Mouse (Mus musculus): Measurements from ENCODE around the gene Car4. TPM values are rescaled to one million over a fixed set of nuclear protein-coding genes. Genes with fewer than 3 reads are reported as not detected.

The Car4 gene
- total RNA-seq (2021) = 10 to 100 TPM; 81.8 to 83.1 TPM

DNA sequence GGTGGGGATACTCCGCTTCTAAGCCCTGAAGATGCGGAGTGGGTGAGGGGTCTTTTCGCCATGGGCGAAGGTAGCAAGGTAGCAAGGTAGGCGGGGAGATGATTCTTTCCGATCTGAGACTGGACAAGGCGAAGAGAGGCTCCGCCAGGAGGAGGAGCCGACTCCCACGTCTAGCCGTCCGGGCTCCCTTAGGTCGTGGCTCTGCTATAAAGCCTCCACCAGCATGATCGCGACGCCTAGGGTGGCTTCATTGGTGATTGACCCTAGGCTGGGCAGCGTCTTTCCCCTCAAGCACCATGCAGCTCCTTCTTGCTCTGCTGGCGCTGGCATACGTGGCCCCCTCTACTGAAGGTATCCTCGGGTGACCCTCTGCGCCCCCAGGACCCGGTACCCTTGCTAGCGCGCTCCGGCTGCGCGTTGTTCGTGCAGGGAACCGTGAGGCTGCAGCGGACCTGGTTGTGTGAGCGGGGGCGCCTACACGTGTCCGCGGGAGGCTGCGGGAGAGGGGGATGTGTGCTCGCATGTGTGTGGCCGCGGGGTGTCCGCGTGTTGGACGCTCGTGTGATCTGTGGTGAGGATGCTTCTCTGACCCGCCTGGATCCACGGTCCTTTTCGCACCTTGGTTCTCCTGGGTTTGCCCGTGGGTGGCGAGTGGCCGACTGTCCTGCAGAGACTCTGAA is at the start of gene Car4:
Car4 (plus strand) TSS at position 196 of the 680 bp plus-strand sequence.
- peak; percentile 25 to 37 for DNase-seq

DNA sequence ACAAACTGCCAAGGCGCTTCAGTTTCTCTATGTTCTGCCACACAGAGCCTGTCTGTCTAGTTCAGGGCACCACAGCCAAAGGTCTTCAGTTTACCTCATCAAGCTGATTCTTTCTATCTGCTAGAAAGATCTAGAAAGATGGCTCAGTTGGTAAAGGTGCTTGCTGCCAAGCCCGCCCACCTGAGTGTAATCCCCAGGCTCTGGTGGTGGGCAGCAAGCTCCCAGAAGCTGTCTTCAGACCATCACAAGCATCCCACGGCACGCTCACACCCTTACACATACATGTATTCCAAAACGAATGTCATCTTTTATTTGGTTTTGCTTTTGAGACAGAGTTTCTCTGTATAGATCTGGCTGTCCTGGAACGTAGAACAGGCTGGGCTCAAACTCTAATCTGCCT is 49.1 kb upstream of the Car4 start:
- DNase-seq = no peak

DNA sequence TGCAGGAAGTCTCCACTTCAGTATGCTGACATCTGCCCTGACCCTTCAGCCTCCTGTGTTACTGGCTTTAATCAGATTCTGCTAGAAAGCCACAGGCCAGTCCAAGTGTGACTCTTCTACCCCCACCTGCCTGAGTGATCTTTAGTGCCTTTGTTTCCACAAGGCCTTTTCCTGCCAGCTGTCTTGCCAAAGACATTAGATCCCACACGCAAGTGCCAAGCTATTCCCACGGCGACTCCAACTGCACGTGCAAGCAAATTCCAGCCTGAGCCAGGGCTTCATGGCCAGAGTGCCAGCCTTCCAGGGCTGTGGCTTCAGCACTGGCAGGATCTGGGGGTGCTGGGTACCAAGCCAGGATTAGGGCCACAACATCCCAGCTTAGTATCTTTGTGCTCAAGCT is 47.2 kb upstream of the Car4 start:
- no peak for DNase-seq

DNA sequence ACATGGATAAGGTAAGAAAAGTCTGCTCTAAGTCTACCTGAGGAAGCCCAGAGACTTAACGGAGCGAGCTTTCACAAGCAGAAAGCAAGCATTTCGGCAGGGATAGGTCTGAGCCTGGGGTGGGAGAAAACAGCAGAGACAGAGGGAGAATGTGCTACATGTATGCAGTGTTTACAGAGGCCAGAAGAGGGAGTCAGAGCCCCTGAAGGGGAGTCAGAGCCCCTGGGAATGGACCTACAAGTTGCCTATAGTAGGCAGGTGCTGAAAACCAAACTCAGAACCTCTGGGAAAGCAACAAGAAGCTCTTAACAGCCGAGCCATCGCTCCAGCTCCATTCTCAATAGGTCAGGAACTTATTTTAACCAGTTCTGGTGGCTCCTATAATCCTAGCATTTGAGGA is 42.9 kb upstream of the Car4 start:
- DNase-seq = no peak

DNA sequence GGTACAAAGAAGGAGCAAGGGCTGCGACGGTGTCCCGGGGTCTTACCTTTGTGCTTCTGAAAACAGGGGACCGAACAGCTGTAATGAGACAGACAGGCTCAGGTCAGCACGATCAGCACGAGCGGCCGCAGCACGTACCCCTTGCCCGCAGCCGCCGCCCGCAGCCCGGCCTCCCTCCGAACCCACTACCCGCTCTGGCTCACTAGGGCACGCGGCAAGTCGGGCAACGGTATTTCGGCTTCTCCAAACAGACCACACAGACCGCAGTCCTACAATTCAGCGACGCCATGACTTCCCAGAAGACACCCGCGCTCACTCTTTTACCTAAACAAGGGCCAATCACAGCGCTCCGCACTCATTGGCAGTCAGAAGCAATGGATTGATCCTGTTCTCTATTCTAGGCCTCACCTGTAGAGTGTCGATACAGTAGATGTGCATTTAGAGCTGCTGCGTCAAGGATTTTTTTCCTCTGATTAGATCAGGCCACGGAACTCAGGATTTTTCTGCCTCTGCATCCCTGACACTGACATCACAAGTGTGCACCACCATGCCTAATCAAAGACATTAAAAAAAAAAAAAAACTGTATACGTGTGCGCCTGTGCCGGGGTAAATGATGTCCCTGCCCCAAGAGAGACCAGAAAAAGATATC is 41.4 kb upstream of the Car4 start, which contains the start of gene Znhit3:
Znhit3 (minus strand) TSS at position 314 of the 650 bp plus-strand sequence.
- DNase-seq = peak; percentile 80 to 84

DNA sequence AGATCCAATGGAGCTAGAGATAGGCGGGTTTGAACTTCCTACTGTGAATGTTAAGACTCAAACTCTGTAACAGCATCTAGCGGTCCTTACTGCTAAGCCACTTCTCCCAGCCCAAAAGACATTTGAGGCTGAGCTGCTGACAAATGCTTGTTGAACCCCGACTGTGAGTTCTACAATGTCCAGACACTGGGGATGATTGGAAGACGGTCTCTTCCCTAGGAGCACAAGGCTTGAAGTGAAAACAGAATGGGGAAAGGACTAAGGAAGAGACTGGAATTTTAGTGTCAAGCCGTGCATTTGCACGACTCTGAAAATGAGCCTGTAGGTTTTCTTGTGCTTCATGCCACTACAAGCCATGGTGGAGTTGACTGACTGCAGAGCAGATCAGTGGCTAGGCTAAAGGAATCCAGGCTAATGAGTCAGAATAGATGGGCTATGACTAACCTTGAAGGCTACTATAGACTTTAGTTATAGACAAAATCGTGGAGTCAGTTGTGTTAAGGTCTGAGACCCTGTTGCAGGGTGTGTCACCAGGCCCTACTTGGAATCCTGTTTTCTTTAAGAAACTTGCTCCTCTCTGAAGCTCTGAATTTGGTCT is 40.8 kb upstream of the Car4 start:
- no peak for DNase-seq

DNA sequence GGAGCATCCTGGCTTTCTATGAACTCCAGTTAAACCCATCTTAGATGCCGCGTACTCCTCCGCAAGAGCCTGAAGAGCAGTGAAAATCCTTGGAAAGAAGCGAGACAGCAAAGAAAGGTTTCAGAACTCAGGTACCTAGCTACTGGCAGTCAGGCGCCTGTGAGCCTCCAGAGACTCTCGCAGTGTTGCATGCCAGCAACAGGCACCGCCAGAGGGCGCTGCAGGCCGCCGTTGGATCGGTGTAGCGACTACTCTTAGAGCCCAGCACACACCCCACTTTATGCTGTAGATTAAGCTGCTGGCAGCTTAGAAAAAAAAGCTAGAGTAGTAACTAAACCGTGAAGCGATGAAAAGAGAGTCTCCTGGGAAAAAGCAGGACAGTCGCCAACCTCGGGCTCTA is 39.2 kb upstream of the Car4 start:
- peak; percentile 81 to 85 for DNase-seq

DNA sequence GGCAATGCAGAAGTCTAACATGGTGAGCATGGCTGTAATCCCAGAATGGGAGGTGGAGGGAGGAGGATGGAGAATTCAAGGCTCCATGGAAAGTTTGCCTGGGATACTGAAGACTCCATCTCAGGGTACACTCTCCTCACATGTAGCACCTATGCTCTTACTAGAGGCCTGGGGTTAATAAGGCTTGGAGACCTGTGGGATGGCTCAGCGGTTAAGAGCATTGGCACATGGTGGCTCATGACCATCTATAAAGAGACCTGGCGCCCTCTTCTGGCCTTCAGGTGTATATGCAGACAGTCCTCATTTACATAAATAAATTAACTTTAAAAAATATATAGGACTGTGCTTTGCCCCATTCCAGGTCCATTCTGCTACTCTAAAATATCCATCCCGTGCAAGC is 38.3 kb upstream of the Car4 start:
- no peak for DNase-seq

DNA sequence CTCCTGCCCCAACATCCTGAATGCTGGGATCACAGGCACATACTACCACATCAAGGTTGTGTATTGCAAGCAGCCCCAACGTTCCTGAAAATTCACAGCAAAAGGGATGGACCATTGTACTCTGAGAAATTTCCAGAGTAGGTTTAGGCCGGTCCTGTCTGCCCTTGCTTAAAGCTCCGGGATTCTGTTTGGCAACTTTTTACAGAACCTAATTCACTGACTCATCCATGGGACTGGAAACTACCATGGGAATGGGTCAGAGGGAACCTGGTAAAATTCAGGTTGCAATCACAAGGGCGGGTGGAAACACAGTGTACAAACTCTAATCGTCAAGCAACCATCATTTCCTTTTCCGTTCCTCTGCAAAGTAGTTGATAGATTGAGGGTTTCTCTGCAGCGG is 37.6 kb upstream of the Car4 start:
- no peak for DNase-seq

DNA sequence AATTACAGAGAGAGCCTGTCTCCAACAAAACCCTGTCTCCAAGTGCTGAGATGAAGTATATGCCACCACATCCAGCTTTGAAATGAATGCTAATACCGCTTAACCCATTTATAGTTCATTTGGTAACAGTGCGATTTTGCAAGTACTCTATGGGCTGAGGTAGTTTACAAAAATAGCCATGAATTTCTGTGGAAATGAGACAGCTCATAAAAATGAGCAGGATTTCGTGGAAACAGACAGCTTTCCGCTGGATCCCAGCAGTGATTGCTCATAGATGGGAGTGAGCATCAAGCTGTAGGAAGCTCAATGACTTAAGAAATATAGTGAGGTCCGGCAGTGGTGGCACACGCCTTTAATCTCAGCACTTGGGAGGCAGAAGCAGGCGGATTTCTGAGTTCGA is 36.6 kb upstream of the Car4 start:
- no peak for DNase-seq

DNA sequence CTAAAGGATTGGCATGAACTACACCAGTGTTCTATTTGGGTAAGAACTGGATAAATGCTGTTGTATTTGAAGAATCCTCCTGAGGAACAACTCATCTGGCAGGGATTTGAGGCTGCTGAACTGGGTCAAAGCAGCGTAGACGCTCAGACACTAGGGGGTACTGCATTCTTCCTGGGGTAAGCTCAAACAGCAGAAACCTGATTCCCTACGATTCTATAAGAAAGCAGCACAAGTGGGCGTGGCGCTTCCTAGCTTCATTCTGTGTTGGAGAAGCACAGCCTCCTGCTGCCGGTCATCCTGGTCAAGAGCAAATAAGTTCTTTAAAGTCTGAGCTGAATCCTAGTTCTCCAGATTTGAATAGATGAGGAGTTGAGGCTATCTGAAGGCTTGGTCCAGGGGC is 25.3 kb upstream of the Car4 start:
- DNase-seq = no peak

DNA sequence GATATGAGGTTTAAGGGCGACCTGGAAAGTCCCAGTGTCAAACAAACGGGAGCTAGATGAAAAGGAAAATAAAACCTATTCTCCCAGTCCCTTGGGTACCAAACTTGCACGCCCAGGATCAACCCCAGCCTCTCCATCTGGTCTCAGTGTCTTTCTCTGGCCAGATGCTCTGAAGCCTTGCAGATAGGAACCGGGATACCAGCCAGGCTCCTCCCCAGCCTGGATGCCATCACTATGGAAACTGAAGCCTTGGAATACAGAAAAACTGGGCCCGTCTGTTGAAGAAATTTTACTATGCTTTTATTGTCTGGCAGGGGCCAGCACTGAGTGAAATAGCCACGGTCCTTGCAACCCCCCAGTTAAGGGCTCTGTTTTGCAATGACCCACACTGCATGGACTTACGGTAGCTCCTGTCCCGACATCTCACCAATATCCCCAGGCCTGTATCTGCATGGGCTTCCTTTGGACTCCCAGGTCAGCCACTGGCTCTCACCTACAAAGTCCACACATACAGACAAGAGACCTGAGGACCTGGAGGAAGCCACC is 18.0 kb upstream of the Car4 start:
- peak; percentile 70 to 75 for DNase-seq

DNA sequence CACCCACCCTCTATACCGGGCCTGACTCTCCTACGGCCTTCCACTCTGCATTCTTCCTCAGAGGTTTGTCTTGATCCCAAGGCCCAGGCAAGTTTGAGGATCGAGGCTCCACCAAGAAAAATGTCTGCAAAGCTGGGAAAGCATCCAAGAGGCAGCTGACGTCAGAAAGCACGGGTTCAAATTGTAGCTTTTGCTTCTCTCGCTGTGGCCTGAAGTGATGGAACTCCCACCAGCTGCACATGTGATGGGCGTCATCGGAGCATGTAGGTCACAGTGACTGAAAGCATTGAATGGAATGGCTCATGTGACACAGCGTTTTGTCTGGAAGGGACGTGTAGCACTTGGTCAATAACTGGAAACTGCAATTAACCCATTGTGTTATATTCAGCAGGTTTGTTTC is 17.4 kb upstream of the Car4 start:
- no peak for DNase-seq

DNA sequence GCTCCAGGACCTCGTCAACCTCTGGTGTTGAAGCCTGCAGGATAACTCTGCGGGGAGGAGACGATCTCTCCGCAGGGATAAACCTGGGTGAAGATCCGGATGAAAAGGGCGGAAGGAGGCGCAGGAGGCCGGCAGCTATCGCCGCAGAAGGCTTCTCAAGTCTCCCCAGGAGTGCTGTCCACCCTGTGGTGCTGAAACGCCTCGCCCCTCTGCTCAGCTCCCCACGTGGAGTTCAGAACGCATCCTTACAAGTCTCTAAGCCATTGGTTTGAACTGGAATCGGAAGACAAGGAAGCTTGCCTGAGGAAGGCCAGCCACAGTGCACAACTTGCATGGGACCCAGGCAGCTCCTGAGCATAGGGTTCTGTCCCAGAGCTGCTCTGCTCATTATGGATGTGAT is 13.6 kb upstream of the Car4 start:
- no peak for DNase-seq

DNA sequence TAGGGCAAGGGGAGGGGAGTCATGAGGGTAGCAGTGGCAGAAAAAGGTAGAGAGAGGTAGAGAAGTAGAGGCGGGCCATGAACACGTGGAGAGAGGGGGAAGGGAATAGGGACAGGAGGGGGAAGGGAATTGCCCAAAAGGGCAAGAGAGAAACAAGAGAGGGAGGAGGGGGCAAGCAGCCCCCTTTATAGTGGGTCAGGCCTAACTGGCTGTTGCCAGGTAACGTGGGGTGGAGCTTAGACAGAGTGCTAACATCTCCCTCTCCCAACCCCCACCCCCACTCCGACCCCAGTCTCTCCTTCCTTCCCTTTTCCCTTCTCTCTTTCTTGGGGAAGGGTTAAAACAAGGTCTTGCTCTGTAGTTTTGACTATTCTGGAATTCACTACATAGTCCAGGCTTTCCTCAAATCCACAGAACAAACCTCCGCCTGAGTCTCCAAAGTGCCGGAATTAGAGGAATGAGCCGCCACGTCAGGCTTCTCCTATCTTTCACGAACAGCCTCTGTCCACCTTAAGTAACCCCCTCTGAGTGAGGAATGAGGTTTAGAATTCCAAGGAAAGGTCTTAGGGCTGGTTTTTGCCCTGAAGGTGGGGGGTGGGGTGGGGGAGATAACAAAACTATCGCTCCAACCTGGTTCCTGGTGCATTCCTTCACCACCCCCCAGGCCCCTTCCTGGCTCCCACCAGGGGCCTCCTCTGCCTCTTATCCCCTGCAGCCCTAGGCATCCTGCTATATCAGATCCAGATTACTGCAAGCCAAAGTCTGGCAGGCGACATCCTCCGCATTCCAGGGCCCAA is 12.7 kb upstream of the Car4 start:
- no peak for DNase-seq

DNA sequence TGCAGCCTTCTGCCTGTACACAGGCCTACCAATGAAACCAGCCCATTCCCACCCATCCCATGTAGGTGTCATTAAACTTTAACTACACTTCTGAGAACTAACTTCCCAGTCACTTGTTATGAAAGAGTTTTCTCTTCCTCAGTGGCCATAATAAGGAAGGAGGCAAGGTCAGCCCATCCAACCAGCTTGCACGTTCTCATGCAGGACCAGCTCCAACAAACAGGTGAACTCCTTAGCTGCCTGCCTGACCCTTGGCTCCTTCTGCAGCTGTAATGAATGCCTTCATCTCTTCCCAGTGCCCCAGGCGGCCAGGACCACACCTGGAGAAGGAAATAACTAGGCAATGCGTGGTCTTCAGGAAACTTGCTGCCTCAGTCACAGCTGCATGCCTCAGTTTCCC is 11.7 kb upstream of the Car4 start:
- no peak for DNase-seq

DNA sequence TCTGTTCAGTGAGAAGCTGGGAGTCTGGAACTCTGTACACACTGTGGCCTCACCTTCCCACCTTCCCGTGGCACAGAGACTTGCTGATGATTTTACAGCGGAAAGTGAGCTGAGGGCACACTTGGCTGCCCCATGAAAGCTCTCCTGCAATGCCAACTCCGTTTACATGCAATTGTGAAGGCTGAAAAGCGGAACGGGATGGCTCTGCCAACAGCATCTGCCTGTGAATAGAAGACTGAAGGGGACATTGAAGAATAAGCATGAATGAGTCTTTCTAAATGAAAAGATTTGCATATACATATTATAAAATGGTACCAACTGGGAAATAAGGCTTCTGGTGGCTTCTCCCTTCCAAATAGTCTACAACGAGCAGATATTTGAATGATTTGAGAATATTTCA is 10.4 kb upstream of the Car4 start:
- DNase-seq = no peak

DNA sequence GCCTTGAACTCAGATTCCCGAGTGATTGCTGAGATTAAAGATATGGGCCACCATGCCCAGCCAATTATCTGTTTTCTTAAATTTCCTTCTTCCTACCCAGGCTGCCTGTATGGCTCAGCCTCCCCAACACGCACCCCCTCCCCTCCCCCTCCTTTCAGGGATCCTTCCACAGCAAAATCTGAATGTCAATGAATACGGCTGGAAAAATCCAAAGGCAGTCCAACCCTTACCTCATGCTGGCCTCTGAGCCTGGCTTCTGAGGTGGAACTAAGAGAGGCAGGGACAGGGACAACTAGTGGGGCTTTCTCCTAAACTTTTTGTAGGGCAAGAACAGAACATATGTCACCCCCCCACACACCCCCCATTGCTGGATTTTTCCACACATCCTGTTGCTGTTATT is 9.5 kb upstream of the Car4 start:
- no peak for DNase-seq

DNA sequence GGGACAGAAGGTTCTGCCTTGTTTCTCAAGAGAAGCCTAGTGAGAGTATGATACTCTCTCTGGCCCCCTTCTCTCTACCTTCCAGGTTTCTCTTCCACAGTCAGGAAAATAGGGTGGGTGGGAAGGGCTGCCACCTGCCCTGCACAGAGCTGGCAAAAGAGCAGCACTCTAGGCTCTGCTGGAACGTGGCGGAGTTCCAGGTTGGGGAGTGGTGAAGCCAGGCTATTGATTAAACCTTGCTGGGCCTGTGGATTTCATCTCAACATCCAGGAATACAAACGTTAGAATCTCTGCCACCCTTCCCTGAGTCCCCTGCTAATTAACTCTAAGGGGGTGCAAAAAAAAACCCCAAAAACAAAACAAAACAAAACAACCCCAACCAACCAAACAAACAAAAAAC is 9.1 kb upstream of the Car4 start:
- DNase-seq = no peak

DNA sequence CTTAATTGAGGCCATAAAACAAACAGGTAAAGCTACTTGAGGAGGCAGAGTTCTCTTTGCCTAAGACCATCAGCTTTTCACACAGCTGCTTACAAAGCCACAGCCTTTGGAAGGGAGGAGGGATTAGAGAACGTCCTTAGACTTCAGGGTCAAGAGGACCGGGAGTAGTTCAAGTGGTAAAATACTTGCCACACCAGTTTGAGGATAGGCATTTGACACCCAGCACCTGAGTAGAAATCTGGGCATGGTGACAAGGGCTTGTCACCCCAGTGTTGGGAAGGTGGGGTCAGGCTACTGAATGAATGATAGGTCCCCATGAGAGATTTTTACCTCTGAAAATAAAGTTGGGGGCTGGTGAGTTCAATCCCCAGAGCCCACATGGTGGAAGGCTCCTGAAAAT is 5.0 kb upstream of the Car4 start:
- no peak for DNase-seq

DNA sequence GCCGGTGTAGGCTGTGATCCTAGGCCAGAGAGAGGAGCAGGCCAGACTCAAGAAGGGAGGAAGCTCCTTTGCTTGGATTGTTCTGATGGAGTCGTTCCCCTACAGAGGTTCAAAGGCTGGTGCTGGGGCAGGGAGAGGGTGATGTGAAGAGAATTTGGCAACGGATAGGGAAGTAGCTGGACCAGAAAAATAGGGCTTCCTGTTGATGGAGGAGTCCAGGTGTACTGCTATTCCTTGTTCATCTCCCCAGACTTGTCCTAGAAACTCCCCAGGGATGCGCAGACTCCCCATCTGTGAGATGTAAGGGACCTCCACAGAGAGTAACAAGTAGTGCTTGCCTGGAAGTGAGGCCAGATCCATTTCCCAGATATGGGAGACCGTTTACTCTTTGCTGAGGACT is 1.2 kb upstream of the Car4 start:
- no peak for DNase-seq

DNA sequence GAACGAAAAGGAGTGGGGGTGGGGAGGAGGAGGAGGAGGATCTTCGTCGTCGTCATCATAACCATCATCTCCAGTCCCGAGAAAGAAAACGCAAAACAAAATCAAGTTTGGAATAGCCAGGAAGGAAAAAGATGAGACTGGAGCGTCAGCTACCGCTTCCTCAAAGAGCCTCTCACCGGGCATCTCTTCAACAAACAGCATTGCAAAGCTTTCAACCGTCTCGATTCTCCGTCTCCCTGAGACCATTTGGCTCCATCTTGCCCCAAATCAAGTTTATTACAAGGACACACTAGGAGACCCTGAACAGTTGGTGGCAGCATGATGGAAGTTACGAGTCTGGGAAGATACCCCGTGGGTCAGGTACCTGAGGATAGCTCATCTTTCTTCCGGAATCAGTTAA is 415 bp upstream of the Car4 start:
- no peak for DNase-seq

DNA sequence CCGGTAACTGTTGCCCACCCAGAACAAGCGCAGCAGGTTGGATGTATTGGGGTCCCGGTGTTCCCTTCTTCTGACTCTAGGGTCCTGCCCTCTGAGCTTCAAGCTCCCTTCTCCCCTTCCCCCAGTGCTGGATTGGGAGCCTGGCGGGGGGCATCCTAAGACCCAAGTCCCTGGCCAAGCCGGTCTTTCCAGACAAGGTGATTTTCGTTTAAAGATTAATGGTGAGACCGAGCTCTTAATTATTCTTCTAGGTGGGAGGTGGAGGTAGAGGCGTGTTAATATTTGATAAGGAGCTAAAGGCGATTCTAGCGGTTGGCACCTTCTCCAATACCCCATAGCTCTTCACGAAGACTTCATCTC is 665 bp downstream of the Car4 start:
- no peak for DNase-seq

Data from layer of hippocampus, postnatal 36 days (tissue).